ENCODE assay signal across 22 mouse cellular contexts in genomic region chr12:85185810-85186209, GRCm38 (mm10). TPM values are rescaled to one million over a fixed set of nuclear protein-coding genes. Genes with fewer than 3 reads are reported as not detected.
A peak's percentile ranks its signal among the peaks of the same experiment; 100 is the strongest.
DNase-seq lines count a peak whose midpoint lies in the region; ATAC-seq and TF ChIP-seq lines count a peak whose summit lies in the region.
"Had no signal": no experiment of that assay in that cellular context is flagged by ENCODE, and none has a peak within 500 bp of the region (broad histone marks: within the 10 kb centered on the region; RNA-seq: fewer than 3 reads in every experiment).

No protein-coding gene starts in this region.

- H3K27me3 ChIP-seq in embryonic facial prominence, embryonic 15.5 days = peaks cover 4% of the 10 kb centered on the region; the same call in 1 of the 2 replicates
- H3K27me3 ChIP-seq in heart, embryonic 14.5 days (ENCODE audit: control insufficient read depth, insufficient read depth, low read length) = peaks cover 5% of the 10 kb centered on the region
- H3K27me3 ChIP-seq in stomach, embryonic 15.5 days (replicated peaks) = 0 out of 2 replicates have a peak, but pooled peaks cover 3% of the 10 kb centered on the region

- intact Hi-C loops in gastrocnemius, adult 2 months (cut with DNase I) = no loop called here

- no peaks in the 10 kb centered on the region for H3K36me3 ChIP-seq in embryonic facial prominence, embryonic 15.5 days
- H3K36me3 ChIP-seq in heart, embryonic 14.5 days (ENCODE audit: control insufficient read depth, insufficient read depth, low read length) = no peaks in the 10 kb centered on the region
- H3K36me3 ChIP-seq in stomach, embryonic 15.5 days = no peaks in the 10 kb centered on the region
- H3K36me3 ChIP-seq: midbrain, embryonic 12.5 days had no signal

- H3K27ac ChIP-seq in gastrocnemius, adult 2 months = peak overlapping the region; percentile 28; the same call in 1 of the 2 replicates
- H3K27ac ChIP-seq in embryonic facial prominence, embryonic 15.5 days (replicated peaks) = peak overlapping the region; percentile 29; the same call in 1 of the 2 replicates
- H3K27ac ChIP-seq in heart, embryonic 14.5 days (replicated peaks in 1 of 2; ENCODE audit: control insufficient read depth in 1 of 2, insufficient read depth in 1 of 2, low read depth in 2 of 2, low read length in 2 of 2) = peak overlapping the region; percentile 12 to 60; a peak in 3 of 4 replicates
- peak overlapping the region; percentile 48; the same call in 1 of the 2 replicates for H3K27ac ChIP-seq in stomach, embryonic 15.5 days
- H3K27ac ChIP-seq: hindbrain, postnatal 0 days; kidney, postnatal 0 days; liver, embryonic 14.5 days; midbrain, embryonic 12.5 days had no signal

- H3K4me1 ChIP-seq in embryonic facial prominence, embryonic 15.5 days = peaks cover 26% of the 10 kb centered on the region
- peaks cover 19 to 22% of the 10 kb centered on the region in 2 experiments for H3K4me1 ChIP-seq in heart, embryonic 14.5 days (ENCODE audit: control insufficient read depth in 2 of 2, insufficient read depth in 2 of 2, low read length in 2 of 2)
- peaks cover 15% of the 10 kb centered on the region for H3K4me1 ChIP-seq in stomach, embryonic 15.5 days

- no peak overlapping the region for H3K9ac ChIP-seq in embryonic facial prominence, embryonic 15.5 days
- no peak overlapping the region for H3K9ac ChIP-seq in heart, embryonic 14.5 days (ENCODE audit: low read length)
- H3K9ac ChIP-seq in stomach, embryonic 15.5 days = no peak overlapping the region
- H3K9ac ChIP-seq: liver, embryonic 14.5 days; midbrain, embryonic 12.5 days had no signal

- no peaks in the 10 kb centered on the region for H3K9me3 ChIP-seq in embryonic facial prominence, embryonic 15.5 days (replicated peaks)
- H3K9me3 ChIP-seq in heart, embryonic 14.5 days (ENCODE audit: control insufficient read depth, low read length) = peaks cover 3% of the 10 kb centered on the region; the same call in 1 of the 2 replicates
- no peaks in the 10 kb centered on the region for H3K9me3 ChIP-seq in stomach, embryonic 15.5 days
- H3K9me3 ChIP-seq: midbrain, embryonic 12.5 days had no signal

- ATAC-seq in embryonic facial prominence, embryonic 15.5 days (ENCODE audit: insufficient number of reproducible peaks, low FRiP score, low TSS enrichment, low read depth) = no peak
- peak; percentile 74 for ATAC-seq in heart, embryonic 14.5 days (ENCODE audit: insufficient number of reproducible peaks, insufficient read depth, low FRiP score, low read depth)
- no peak for ATAC-seq in stomach, embryonic 15.5 days (ENCODE audit: insufficient read depth, low FRiP score, low read depth)
- ATAC-seq: forebrain, embryonic 14.5 days; hindbrain, postnatal 0 days had no signal

- no peak overlapping the region for H3K4me2 ChIP-seq in embryonic facial prominence, embryonic 15.5 days (replicated peaks)
- no peak overlapping the region for H3K4me2 ChIP-seq in heart, embryonic 14.5 days (ENCODE audit: low read length)
- H3K4me2 ChIP-seq in stomach, embryonic 15.5 days = no peak overlapping the region
- H3K4me2 ChIP-seq: midbrain, embryonic 12.5 days had no signal

- no peak overlapping the region for H3K4me3 ChIP-seq in gastrocnemius, adult 2 months
- H3K4me3 ChIP-seq in embryonic facial prominence, embryonic 15.5 days (replicated peaks) = no peak overlapping the region
- H3K4me3 ChIP-seq in heart, embryonic 14.5 days (ENCODE audit: control insufficient read depth in 1 of 2, insufficient read depth in 1 of 2, low read depth in 1 of 2, low read length in 2 of 2) = no peak overlapping the region
- H3K4me3 ChIP-seq in stomach, embryonic 15.5 days (replicated peaks) = no peak overlapping the region
- H3K4me3 ChIP-seq: midbrain, embryonic 12.5 days had no signal

- peak; percentile 61 for DNase-seq in gastrocnemius, adult 2 months
- DNase-seq in gastrocnemius, postnatal 4 days (ENCODE audit: low spot score in 2 of 2) = no peak
- DNase-seq in lung, adult 18-20 months = no peak
- DNase-seq in left cerebral cortex, adult 11 months (ENCODE audit: low spot score) = no peak
- DNase-seq in urinary bladder, postnatal 36 days (ENCODE audit: low spot score in 2 of 2) = no peak
- DNase-seq: adrenal gland, postnatal 14 days; B cell, adult 2 months; cerebellum, postnatal 36 days; gastrocnemius, postnatal 36 days; layer of hippocampus, adult 9-11 months; left cerebral cortex, postnatal 4 days; lung, postnatal 36 days; right cerebral cortex, postnatal 14 days; thymus, postnatal 14 days had no signal

- 45% methylated on average over 8 of the region's 8 CpGs for WGBS in embryonic facial prominence, embryonic 15.5 days
- 30% methylated on average over 8 of the region's 8 CpGs for WGBS in heart, embryonic 14.5 days
- WGBS in stomach, embryonic 15.5 days = 44% methylated on average over 8 of the region's 8 CpGs

- TF ChIP-seq CTCF in gastrocnemius, adult 2 months (IDR thresholded peaks at IDR 0.05) = no peak

RNA-seq across cellular contexts. Expression of gene Pgf, which starts 8.2 kb away (rescaled TPM):
- total RNA-seq in gastrocnemius, adult 2 months (2021) = 1 to 10 TPM; 1.5 to 1.8 TPM
- total RNA-seq in gastrocnemius, postnatal 4 days (2021) = 1 to 10 TPM; 5.6 to 6.4 TPM
- 15.3 and 15.9 TPM in 2 replicates for polyA plus RNA-seq in embryonic facial prominence, embryonic 15.5 days (2015; fragmentation: Nextera tagmentation; extraction: Ambion mirVana)
- 8.9 and 10.6 TPM in 2 replicates for polyA plus RNA-seq in heart, embryonic 14.5 days (2014; fragmentation: Nextera tagmentation; extraction: Ambion mirVana)
- 14.7 and 16.0 TPM in 2 replicates for polyA plus RNA-seq in stomach, embryonic 15.5 days (2015; fragmentation: Nextera tagmentation; extraction: Ambion mirVana)

RNA-seq across cellular contexts. Expression of gene Eif2b2, which starts 33.5 kb away (rescaled TPM):
- 10 to 100 TPM; 56.1 to 63.1 TPM for total RNA-seq in gastrocnemius, adult 2 months (2021)
- total RNA-seq in gastrocnemius, postnatal 4 days (2021) = 10 to 100 TPM; 80.6 to 95.1 TPM
- 91.1 and 94.6 TPM in 2 replicates for polyA plus RNA-seq in embryonic facial prominence, embryonic 15.5 days (2015; fragmentation: Nextera tagmentation; extraction: Ambion mirVana)
- 49.7 and 60.0 TPM in 2 replicates for polyA plus RNA-seq in heart, embryonic 14.5 days (2014; fragmentation: Nextera tagmentation; extraction: Ambion mirVana)
- polyA plus RNA-seq in stomach, embryonic 15.5 days (2015; fragmentation: Nextera tagmentation; extraction: Ambion mirVana) = 76.7 and 78.1 TPM in 2 replicates

RNA-seq across cellular contexts. Expression of gene Rps6kl1, which starts 34.7 kb away (rescaled TPM):
- 1 to 10 TPM in 1 of 2 experiments, under 1 TPM in 1; 0.94 to 1.1 TPM for total RNA-seq in gastrocnemius, adult 2 months (2021)
- under 1 TPM; 0.47 to 0.49 TPM for total RNA-seq in gastrocnemius, postnatal 4 days (2021)
- polyA plus RNA-seq in embryonic facial prominence, embryonic 15.5 days (2015; fragmentation: Nextera tagmentation; extraction: Ambion mirVana) = 0.69 and 1.1 TPM in 2 replicates
- polyA plus RNA-seq in heart, embryonic 14.5 days (2014; fragmentation: Nextera tagmentation; extraction: Ambion mirVana) = 0.77 and 1.1 TPM in 2 replicates
- 1.7 and 1.8 TPM in 2 replicates for polyA plus RNA-seq in stomach, embryonic 15.5 days (2015; fragmentation: Nextera tagmentation; extraction: Ambion mirVana)
